Mouse (Mus musculus): Measurements from ENCODE around the gene Gxylt2. TPM values are rescaled to one million over a fixed set of nuclear protein-coding genes. Genes with fewer than 3 reads are reported as not detected.

Gene Gxylt2
- polyA plus RNA-seq (2016; fragmentation: Nextera tagmentation; extraction: Ambion mirVana), result 9.6 and 11.1 TPM in 2 replicates

DNA sequence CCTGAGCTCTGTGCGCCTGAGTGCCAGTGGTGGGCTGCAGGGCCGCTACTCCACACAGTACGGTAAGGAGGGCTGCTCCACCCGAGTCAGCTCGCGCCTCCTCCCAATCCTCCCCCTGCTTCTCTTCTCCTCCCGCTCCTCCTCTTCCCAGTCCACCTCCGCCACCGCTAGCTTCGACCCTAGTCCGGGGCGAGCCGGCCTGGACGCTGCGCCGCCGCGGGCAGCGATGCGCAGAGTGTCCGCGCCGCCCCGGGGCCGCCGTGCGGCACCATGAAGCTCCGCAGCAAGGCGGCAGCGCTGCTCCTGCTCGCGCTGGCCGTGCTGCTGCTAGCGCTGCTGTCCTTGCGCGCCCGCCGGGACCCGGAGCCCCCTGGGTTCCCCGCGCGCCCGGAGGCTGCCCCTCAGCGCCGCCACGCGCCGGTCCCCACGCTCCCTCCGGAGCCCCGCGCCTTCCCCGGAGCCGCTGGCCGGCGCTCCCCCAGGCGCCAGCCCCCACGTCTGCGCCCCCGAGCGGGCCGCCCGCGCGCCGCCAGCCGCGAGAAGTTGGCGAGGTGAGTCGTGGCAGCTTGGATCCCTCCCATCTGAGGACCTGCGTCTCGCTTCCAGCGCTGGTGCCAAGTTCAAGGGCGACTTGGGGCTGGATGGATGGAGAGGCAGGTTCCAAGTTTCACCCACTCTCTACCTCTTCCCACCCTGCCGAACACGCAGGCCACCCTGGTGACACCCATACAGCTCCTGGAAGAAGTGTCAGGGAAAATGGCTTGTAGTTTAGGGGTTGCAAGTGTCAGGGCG is at the start of gene Gxylt2:
Gxylt2 (plus strand) TSS at position 161 of the 792 bp plus-strand sequence.
- Histone ChIP-seq H3K9ac (peak within 1 kb of the TSS; percentile 78), H3K36me3 (no peaks in the 10 kb centered on the region), H3K4me3 (peak within 1 kb of the TSS; percentile 70), H3K27ac (peak within 1 kb of the TSS; percentile 30; the same call in 1 of the 2 replicates), H3K9me3 (replicated peaks) (no peaks in the 10 kb centered on the region), H3K4me2 (replicated peaks) (peak within 1 kb of the TSS; percentile 96), H3K4me1 (peaks cover 12% of the 10 kb centered on the region), H3K27me3 (peaks cover 36% of the 10 kb centered on the region)
- ATAC-seq (ENCODE audit: low FRiP score), result peak; percentile 88
- WGBS, result 1% methylated on average over 63 of the region's 77 CpGs

DNA sequence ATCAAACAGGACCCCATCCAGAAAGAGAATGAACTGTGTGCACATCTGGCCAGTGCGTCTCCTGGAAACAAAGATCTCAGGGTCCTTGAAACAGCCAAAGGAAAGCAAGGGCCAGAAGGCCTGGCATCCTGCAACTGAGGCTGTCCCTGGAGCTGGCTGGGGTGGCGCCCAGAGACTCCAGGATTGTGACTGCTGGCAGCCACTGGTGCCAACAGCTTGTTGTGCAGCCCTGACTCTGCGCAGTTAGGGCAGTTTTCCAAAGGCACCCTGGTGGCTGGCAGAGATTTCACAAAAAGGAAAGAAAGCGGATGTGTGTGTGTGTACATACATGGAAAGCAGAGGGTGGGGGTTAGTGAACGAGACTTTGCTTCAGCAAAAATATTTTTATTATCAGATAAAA is 44.1 kb upstream of the Gxylt2 start:
- Histone ChIP-seq H3K36me3 (peaks cover 33% of the 10 kb centered on the region), H3K9me3 (replicated peaks) (no peaks in the 10 kb centered on the region), H3K27me3 (no peaks in the 10 kb centered on the region), H3K4me1 (no peaks in the 10 kb centered on the region), H3K9ac (no peak overlapping the region), H3K4me2 (replicated peaks) (no peak overlapping the region), H3K4me3 (no peak overlapping the region), H3K27ac (no peak overlapping the region)
- no peak for ATAC-seq (ENCODE audit: low FRiP score)
- 91% methylated on average over 5 of the region's 5 CpGs for WGBS

DNA sequence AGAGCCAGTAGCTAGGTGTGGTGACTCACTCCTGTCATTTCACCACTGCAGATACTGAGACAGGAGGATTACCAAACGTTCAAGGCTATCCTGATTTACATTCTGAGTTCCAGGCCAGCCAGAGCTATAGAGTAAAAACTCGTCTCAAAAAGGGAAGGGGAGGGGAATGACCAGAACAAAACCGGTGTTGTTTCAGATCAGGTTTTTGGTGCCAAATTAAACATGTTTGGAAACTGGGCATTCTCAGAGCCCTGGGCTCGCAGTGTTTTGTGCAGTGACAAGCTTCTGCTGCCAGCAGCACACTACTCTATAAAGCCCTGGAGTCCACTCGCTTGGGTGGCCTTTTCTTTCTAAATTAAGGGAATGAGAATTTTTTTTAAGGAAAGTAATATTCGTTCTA is 42.3 kb upstream of the Gxylt2 start:
- whole genome bisulfite sequencing, result 85% methylated on average over 6 of the region's 6 CpGs
- Histone ChIP-seq H3K9ac (no peak overlapping the region), H3K27ac (no peak overlapping the region), H3K9me3 (replicated peaks) (no peaks in the 10 kb centered on the region), H3K4me3 (no peak overlapping the region), H3K4me1 (no peaks in the 10 kb centered on the region), H3K36me3 (peaks cover 33% of the 10 kb centered on the region), H3K4me2 (replicated peaks) (no peak overlapping the region), H3K27me3 (no peaks in the 10 kb centered on the region)
- no peak for ATAC-seq (ENCODE audit: low FRiP score)

DNA sequence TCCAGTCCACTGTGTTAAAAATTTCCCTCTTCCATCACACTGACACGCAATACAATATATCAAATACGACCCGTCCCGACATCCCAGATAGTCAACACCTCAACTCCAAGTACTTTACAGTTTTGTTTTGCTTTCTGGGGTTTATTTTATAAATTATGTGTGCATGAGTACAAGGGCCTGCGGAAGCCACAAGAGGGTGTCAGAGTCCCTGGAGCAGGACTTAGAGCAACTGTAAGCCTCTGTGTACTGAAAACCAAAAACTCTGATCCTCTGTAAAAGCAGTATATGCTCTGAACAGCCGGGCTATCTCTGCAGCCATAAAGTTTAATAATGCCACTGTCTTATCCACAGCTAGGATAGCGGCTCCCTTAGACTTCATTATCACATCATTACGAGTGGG is 36.9 kb upstream of the Gxylt2 start:
- WGBS, result 88% methylated on average over 8 of the region's 8 CpGs
- Histone ChIP-seq H3K27ac (no peak overlapping the region), H3K4me1 (peaks cover 10% of the 10 kb centered on the region), H3K4me2 (replicated peaks) (no peak overlapping the region), H3K36me3 (peaks cover 24% of the 10 kb centered on the region), H3K9me3 (replicated peaks) (no peaks in the 10 kb centered on the region), H3K27me3 (no peaks in the 10 kb centered on the region), H3K4me3 (no peak overlapping the region), H3K9ac (no peak overlapping the region)
- ATAC-seq (ENCODE audit: low FRiP score), result no peak

DNA sequence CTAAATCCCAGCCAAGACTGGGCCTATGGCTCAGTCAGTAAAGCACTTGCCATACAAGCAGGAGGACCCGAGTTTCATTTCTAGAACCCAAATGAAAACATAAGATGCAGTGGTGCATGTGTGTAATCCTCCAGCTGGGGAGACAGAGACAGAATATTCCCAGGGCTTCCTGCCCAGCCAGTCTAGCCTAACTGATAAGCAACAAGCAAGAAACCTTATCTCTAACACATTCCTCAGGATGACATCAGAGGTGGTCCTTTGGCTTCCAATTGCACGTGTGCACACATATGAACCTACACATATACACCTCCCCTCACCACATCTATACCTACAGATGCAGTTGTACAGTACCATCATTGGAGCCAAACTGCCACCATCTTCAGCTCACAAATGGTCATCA is 35.7 kb upstream of the Gxylt2 start:
- WGBS, result 82% methylated on average over 2 of the region's 2 CpGs
- no peaks in the 10 kb centered on the region for H3K9me3 ChIP-seq (replicated peaks)
- no peak overlapping the region for H3K27ac ChIP-seq

DNA sequence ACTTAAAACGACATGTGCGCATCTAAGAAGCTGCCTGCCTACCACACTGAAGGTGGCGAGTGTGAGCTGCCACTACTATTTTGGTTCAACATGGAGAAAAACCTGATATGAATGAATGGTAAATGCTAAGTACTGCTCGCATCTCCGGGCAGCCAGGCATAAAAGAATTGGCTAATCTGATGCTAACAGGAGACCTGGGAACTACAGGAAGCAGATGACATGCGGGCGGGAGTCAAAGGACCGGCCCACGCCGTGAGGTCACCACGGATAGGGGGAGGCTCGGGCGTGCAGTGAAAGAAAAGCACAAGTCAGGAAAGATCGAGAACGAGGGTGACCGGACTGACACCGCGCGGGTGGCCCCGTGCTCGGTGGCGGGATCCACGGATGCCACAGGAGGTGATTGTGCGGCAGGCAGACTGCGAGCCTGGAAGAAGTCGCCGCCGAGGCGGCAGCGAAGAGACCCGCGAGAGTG is 34.1 kb upstream of the Gxylt2 start:
- Histone ChIP-seq H3K27me3 (no peaks in the 10 kb centered on the region), H3K4me3 (peak overlapping the region; percentile 90), H3K9ac (peak overlapping the region; percentile 66), H3K36me3 (no peaks in the 10 kb centered on the region), H3K4me1 (peaks cover 10% of the 10 kb centered on the region), H3K4me2 (replicated peaks) (peak overlapping the region; percentile 92), H3K27ac (no peak overlapping the region), H3K9me3 (replicated peaks) (no peaks in the 10 kb centered on the region)
- WGBS, result under 1% methylated on average over 32 of the region's 32 CpGs
- peak; percentile 61 for ATAC-seq (ENCODE audit: low FRiP score)

More for the DNA sequence above, 35.7 kb upstream of the Gxylt2 start:
- no peak overlapping the region for H3K4me2 ChIP-seq (replicated peaks)
- H3K9ac ChIP-seq, result no peak overlapping the region
- no peak overlapping the region for H3K4me3 ChIP-seq
- H3K27me3 ChIP-seq, result no peaks in the 10 kb centered on the region
- peaks cover 10% of the 10 kb centered on the region for H3K4me1 ChIP-seq
- no peak for ATAC-seq (ENCODE audit: low FRiP score)
- peaks cover 13% of the 10 kb centered on the region for H3K36me3 ChIP-seq

DNA sequence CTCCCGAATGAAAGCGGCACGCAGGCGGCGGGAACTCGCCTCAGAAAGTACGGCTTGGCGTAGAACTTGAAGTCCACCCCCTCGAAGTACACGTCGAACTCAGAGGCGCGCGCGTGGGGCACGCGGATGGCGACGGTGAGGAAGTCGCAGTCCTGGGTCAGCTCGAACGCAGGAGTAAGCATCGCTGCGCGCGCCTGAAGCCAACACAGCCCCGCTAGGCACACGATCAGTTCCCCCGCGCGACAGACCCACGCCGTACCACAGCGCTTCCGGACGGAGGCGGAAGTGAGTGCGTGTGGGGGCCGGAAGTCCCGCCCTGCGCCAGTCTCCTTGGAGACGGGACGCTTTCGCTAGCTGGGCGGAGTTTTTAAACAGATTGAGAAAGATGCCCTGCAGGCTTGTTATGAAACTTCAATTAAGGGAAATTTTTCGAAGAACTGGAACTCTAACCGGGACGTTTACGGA is 33.6 kb upstream of the Gxylt2 start, which contains the start of gene Shq1:
Shq1 (minus strand) TSS at position 278 of the 465 bp plus-strand sequence.
- H3K27ac ChIP-seq, result no peak within 1 kb of the TSS
- peak within 1 kb of the TSS; percentile 92 for H3K4me2 ChIP-seq (replicated peaks)
- WGBS, result under 1% methylated on average over 49 of the region's 49 CpGs
- no peaks in the 10 kb centered on the region for H3K9me3 ChIP-seq (replicated peaks)
- H3K27me3 ChIP-seq, result no peaks in the 10 kb centered on the region
- peak within 1 kb of the TSS; percentile 66 for H3K9ac ChIP-seq
- ATAC-seq (ENCODE audit: low FRiP score), result peak; percentile 93
- H3K4me1 ChIP-seq, result peaks cover 10% of the 10 kb centered on the region
- peak within 1 kb of the TSS; percentile 90 for H3K4me3 ChIP-seq
- H3K36me3 ChIP-seq, result no peaks in the 10 kb centered on the region

DNA sequence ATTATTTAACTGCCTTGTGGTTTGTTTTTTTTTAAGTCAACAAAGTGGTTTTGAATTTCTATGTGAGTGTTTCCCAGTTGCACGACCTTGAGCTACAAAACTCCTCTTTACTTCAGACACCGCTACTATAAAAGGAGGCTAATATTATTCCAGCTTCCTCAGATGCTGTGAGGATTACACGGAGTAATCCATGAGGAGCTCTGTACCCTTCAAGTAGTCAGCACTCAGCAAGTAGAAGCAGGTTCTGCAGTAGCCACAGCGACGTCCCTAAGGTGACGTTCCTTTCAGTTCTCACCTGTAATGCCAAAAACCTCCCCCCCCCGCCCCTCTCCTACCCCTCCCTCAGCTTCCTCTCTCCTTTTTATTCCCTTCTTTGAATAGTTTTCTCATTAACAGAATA is 33.1 kb upstream of the Gxylt2 start:
- Histone ChIP-seq H3K9me3 (replicated peaks) (no peaks in the 10 kb centered on the region), H3K4me3 (peak overlapping the region; percentile 90), H3K27ac (no peak overlapping the region), H3K4me2 (replicated peaks) (peak overlapping the region; percentile 92), H3K36me3 (no peaks in the 10 kb centered on the region), H3K27me3 (no peaks in the 10 kb centered on the region), H3K9ac (no peak overlapping the region; the same call in 1 of the 2 replicates), H3K4me1 (peaks cover 10% of the 10 kb centered on the region)
- ATAC-seq (ENCODE audit: low FRiP score), result 0 out of 2 replicates have a peak, but pooled peaks have one; percentile 38
- WGBS, result 7% methylated on average over 7 of the region's 7 CpGs

DNA sequence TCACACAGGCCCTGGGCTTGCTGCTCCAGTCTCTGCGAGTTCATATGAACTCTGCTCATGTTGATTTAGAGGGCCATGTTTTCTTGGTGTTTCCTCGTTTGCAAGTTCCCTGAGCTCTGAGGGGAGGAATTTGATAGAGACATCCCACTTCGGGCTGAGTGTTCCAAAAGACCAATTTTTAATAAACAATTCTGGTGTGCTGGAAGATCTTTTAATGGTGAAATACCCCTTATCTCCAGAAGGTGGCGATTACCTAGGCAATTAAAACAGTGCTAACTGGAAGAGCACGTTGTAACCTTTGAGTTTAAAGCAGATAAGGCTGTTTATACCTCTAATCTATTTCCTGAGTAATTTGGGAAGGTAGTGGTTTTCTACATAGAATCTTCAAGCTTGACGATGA is 29.6 kb upstream of the Gxylt2 start:
- Histone ChIP-seq H3K4me1 (peaks cover 10% of the 10 kb centered on the region), H3K9ac (no peak overlapping the region), H3K27ac (no peak overlapping the region), H3K4me2 (replicated peaks) (no peak overlapping the region), H3K4me3 (no peak overlapping the region), H3K27me3 (no peaks in the 10 kb centered on the region), H3K36me3 (no peaks in the 10 kb centered on the region), H3K9me3 (replicated peaks) (no peaks in the 10 kb centered on the region)
- 28% methylated on average over 6 of the region's 6 CpGs for WGBS
- ATAC-seq (ENCODE audit: low FRiP score), result no peak

DNA sequence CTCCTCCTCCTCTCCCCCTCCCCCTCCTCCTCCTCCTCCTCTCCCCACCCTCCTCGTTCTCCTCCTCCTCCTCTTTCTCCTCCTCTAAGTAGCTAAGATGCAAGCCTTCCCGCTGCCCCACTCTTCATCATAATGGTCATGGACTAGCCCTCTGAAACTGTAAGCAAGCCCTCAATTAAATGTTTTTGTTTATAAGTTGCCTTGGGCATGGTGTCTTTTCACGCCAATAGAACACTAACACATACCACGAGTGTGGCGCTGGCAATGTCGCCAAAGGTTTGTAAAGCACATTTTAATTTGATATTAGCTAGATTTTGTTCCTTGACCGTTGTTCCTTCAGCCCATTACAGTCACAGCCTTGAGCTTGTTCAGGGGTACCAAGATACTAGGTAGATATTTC is 28.1 kb upstream of the Gxylt2 start:
- H3K4me3 ChIP-seq, result no peak overlapping the region
- H3K27ac ChIP-seq, result no peak overlapping the region
- H3K9me3 ChIP-seq (replicated peaks), result no peaks in the 10 kb centered on the region
- peaks cover 1% of the 10 kb centered on the region; the same call in 1 of the 2 replicates for H3K4me1 ChIP-seq
- 87% methylated on average over 7 of the region's 7 CpGs for WGBS
- no peak for ATAC-seq (ENCODE audit: low FRiP score)
- H3K36me3 ChIP-seq, result no peaks in the 10 kb centered on the region
- no peak overlapping the region for H3K9ac ChIP-seq
- no peak overlapping the region for H3K4me2 ChIP-seq (replicated peaks)
- no peaks in the 10 kb centered on the region for H3K27me3 ChIP-seq

DNA sequence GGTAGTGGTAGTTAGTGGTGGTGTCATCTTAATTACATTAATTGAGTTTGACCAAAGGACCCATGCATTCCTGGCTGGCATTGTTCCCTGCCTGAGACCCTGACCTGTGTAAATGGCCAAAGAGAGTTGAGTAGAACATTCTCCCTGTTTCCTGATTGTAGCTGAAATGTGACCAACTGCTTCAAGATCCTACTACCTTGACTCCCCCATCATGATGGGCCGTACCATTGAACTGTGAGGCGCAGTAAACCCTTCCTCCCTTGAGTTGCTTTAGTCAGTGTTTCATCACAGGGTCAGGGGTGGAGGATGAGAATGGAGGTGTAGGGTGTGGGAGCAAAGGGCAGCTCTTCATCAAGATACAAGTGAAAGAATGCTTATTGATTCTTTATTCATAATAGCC is 25.9 kb upstream of the Gxylt2 start:
- ATAC-seq (ENCODE audit: low FRiP score), result no peak
- no peaks in the 10 kb centered on the region for H3K36me3 ChIP-seq
- H3K4me3 ChIP-seq, result no peak overlapping the region
- no peak overlapping the region for H3K9ac ChIP-seq
- no peak overlapping the region for H3K27ac ChIP-seq
- H3K9me3 ChIP-seq (replicated peaks), result no peaks in the 10 kb centered on the region
- H3K4me2 ChIP-seq (replicated peaks), result no peak overlapping the region
- WGBS, result 91% methylated on average over 2 of the region's 2 CpGs
- no peaks in the 10 kb centered on the region for H3K4me1 ChIP-seq
- H3K27me3 ChIP-seq, result no peaks in the 10 kb centered on the region

DNA sequence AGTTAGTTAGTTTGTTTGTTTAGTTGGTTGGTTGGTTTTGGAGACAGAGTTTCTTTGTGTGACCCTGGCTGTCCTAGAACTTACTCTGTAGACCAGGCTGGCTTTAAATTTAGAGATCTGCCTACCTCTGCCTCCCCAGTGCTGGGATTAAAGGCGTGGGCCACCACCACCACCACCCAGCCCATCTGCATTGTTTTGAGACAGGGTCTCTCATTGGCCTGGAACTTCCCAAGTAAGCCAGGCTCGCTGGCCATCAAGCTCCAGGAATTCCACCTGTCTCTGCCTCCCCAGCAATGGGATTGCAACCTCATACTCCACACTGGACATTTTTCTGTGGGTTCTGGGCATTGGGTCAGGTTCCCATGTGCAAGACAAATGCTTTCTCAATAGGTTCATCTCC is 18.2 kb upstream of the Gxylt2 start:
- Histone ChIP-seq H3K9me3 (replicated peaks) (no peaks in the 10 kb centered on the region), H3K4me3 (no peak overlapping the region), H3K4me1 (no peaks in the 10 kb centered on the region), H3K27ac (no peak overlapping the region), H3K36me3 (no peaks in the 10 kb centered on the region), H3K4me2 (replicated peaks) (no peak overlapping the region), H3K27me3 (no peaks in the 10 kb centered on the region), H3K9ac (no peak overlapping the region)
- 78% methylated on average over 2 of the region's 2 CpGs for WGBS
- no peak for ATAC-seq (ENCODE audit: low FRiP score)
